ENCODE assay signal across 8 mouse cellular contexts in the genomic region with DNA sequence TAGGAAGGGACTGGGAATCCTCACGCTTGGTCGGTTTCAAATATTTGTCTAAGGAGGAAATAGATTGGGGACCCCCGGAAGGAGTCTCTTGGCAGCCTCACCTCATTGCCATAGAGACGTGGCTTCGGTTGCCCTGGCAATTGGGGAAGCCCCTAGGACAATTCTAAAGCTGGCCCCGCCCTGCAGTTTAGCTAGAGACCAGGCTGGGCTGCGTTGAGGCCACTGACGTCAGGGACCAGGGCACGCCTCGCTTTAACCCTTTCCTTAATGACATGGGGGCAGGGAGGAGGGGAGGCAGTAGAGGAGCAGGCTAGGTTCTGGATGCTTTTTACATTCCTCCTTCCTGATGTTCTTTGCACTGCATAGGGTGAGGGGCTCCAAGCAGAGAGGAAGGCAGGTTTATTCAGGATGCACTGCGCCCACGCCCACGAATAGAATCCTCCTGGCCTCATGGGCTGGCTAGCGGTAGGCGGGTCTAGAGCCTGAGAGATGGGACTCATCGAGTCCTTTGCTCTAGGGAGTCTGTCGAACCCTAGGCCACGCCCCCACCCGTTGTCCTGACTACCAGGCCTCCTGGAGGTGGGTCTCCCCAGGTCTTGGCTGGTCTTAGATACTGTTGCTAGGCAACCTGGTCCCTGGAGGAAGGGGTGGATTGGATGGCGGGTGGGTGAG. TPM values are rescaled to one million over a fixed set of nuclear protein-coding genes. Genes with fewer than 3 reads are reported as not detected.
DNase-seq lines count a peak whose midpoint lies in the region; ATAC-seq and TF ChIP-seq lines count a peak whose summit lies in the region.

No protein-coding gene starts in this region.

- peak overlapping the region; percentile 67 for H3K4me2 ChIP-seq in forebrain, embryonic 12.5 days
- peak overlapping the region; percentile 57 for H3K4me2 ChIP-seq in heart, embryonic 15.5 days
- H3K4me2 ChIP-seq in lung, embryonic 16.5 days (ENCODE audit: low read depth, low read length), result peak overlapping the region; percentile 46

- peaks cover 14% of the 10 kb centered on the region for H3K36me3 ChIP-seq in E14TG2a.4 (ENCODE audit: insufficient read depth, low read length)
- peaks cover 33% of the 10 kb centered on the region for H3K36me3 ChIP-seq in forebrain, embryonic 12.5 days (replicated peaks)
- H3K36me3 ChIP-seq in heart, embryonic 15.5 days, result peaks cover 15% of the 10 kb centered on the region
- H3K36me3 ChIP-seq in lung, embryonic 16.5 days (ENCODE audit: control insufficient read depth, insufficient read depth, low read length), result peaks cover 8% of the 10 kb centered on the region

- H3K27ac ChIP-seq in forebrain, embryonic 12.5 days, result peak overlapping the region; percentile 96
- peak overlapping the region; percentile 62 for H3K27ac ChIP-seq in heart, embryonic 15.5 days
- H3K27ac ChIP-seq in lung, embryonic 16.5 days (ENCODE audit: low read length), result peak overlapping the region; percentile 27; the same call in 1 of the 2 replicates

- H3K27me3 ChIP-seq in E14TG2a.4 (ENCODE audit: insufficient read depth, low read length), result peaks cover 30% of the 10 kb centered on the region
- H3K27me3 ChIP-seq in forebrain, embryonic 12.5 days, result no peaks in the 10 kb centered on the region
- H3K27me3 ChIP-seq in heart, embryonic 15.5 days, result no peaks in the 10 kb centered on the region
- H3K27me3 ChIP-seq in lung, embryonic 16.5 days (ENCODE audit: control insufficient read depth, insufficient read depth, low read depth, low read length), result no peaks in the 10 kb centered on the region

- peak; percentile 95 for ATAC-seq in forebrain, embryonic 12.5 days (ENCODE audit: low FRiP score)
- peak; percentile 74 for ATAC-seq in heart, embryonic 15.5 days (replicated peaks; ENCODE audit: insufficient number of reproducible peaks, insufficient read depth, low FRiP score, low read depth)
- ATAC-seq in lung, embryonic 16.5 days (ENCODE audit: low read depth), result peak; percentile 78

- peak overlapping the region; percentile 57 for H3K9ac ChIP-seq in forebrain, embryonic 12.5 days
- H3K9ac ChIP-seq in heart, embryonic 15.5 days, result no peak overlapping the region
- peak overlapping the region; percentile 14; the same call in 1 of the 2 replicates for H3K9ac ChIP-seq in lung, embryonic 16.5 days (ENCODE audit: low read length)

- DNase-seq in brain, adult 2 months (ENCODE audit: low read depth, low spot score), result peak; percentile 95
- DNase-seq in layer of hippocampus, adult 8-10 months (ENCODE audit: low spot score in 2 of 2), result peak; percentile 81 to 91
- peak; percentile 48 for DNase-seq in ovary, postnatal 14 days (ENCODE audit: low spot score)
- DNase-seq in thymus, postnatal 25 days, result peak; percentile 68

- H3K4me1 ChIP-seq in E14TG2a.4 (replicated peaks; ENCODE audit: low read depth, low read length), result peaks cover 63% of the 10 kb centered on the region
- peaks cover 64% of the 10 kb centered on the region for H3K4me1 ChIP-seq in forebrain, embryonic 12.5 days
- H3K4me1 ChIP-seq in heart, embryonic 15.5 days (replicated peaks), result peaks cover 46% of the 10 kb centered on the region
- peaks cover 37% of the 10 kb centered on the region for H3K4me1 ChIP-seq in lung, embryonic 16.5 days (replicated peaks; ENCODE audit: control insufficient read depth, insufficient read depth, low read length)

- peak overlapping the region; percentile 71 for H3K4me3 ChIP-seq in E14TG2a.4 (replicated peaks; ENCODE audit: low read length)
- peak overlapping the region; percentile 36 for H3K4me3 ChIP-seq in forebrain, embryonic 12.5 days (replicated peaks)
- H3K4me3 ChIP-seq in heart, embryonic 15.5 days, result peak overlapping the region; percentile 32
- H3K4me3 ChIP-seq in lung, embryonic 16.5 days (ENCODE audit: low read length), result peak overlapping the region; percentile 11; the same call in 1 of the 2 replicates

- TF ChIP-seq CTCF in E14TG2a.4 (conservative IDR thresholded peaks at IDR 0.05; ENCODE audit: low read length), result no peak

- 0% methylated on average over 20 of the region's 20 CpGs for WGBS in forebrain, embryonic 12.5 days
- WGBS in heart, embryonic 15.5 days, result 1% methylated on average over 20 of the region's 20 CpGs
- WGBS in lung, embryonic 16.5 days, result under 1% methylated on average over 20 of the region's 20 CpGs

- H3K9me3 ChIP-seq in E14TG2a.4 (ENCODE audit: low read length), result no peaks in the 10 kb centered on the region
- no peaks in the 10 kb centered on the region for H3K9me3 ChIP-seq in forebrain, embryonic 12.5 days
- H3K9me3 ChIP-seq in heart, embryonic 15.5 days (replicated peaks), result no peaks in the 10 kb centered on the region
- no peaks in the 10 kb centered on the region for H3K9me3 ChIP-seq in lung, embryonic 16.5 days (ENCODE audit: control insufficient read depth, low read length)

RNA-seq across cellular contexts. Expression of gene Dlg4, which starts 12.5 kb away (rescaled TPM):
- 20.3 and 24.9 TPM in 2 replicates for polyA plus RNA-seq in forebrain, embryonic 12.5 days (2016; fragmentation: Nextera tagmentation; extraction: Ambion mirVana)
- 4.8 and 5.1 TPM in 2 replicates for polyA plus RNA-seq in heart, embryonic 15.5 days (2015; fragmentation: Nextera tagmentation; extraction: Ambion mirVana)
- 100 to 1,000 TPM; 730 to 858 (median 789) TPM for total RNA-seq in layer of hippocampus, adult 8-10 months (2022)
- polyA plus RNA-seq in lung, embryonic 16.5 days (2015; fragmentation: Nextera tagmentation; extraction: Ambion mirVana), result 5.5 and 7.9 TPM in 2 replicates

RNA-seq across cellular contexts. Expression of gene Acadvl, which starts 14.1 kb away (rescaled TPM):
- polyA plus RNA-seq in forebrain, embryonic 12.5 days (2016; fragmentation: Nextera tagmentation; extraction: Ambion mirVana), result 43.5 and 48.4 TPM in 2 replicates
- 200 and 235 TPM in 2 replicates for polyA plus RNA-seq in heart, embryonic 15.5 days (2015; fragmentation: Nextera tagmentation; extraction: Ambion mirVana)
- 10 to 100 TPM; 60.3 to 69.1 (median 64.8) TPM for total RNA-seq in layer of hippocampus, adult 8-10 months (2022)
- 90.0 and 92.0 TPM in 2 replicates for polyA plus RNA-seq in lung, embryonic 16.5 days (2015; fragmentation: Nextera tagmentation; extraction: Ambion mirVana)

RNA-seq across cellular contexts. Expression of gene Asgr1, which starts 24.6 kb away (rescaled TPM):
- polyA plus RNA-seq in forebrain, embryonic 12.5 days (2016; fragmentation: Nextera tagmentation; extraction: Ambion mirVana), result 0.63 and 0.75 TPM in 2 replicates
- 0.29 TPM in 1 of 2 replicates, not detected in the other for polyA plus RNA-seq in heart, embryonic 15.5 days (2015; fragmentation: Nextera tagmentation; extraction: Ambion mirVana)
- 1 to 10 TPM in 1 of 4 experiments, under 1 TPM in 3; 0.79 to 3.0 (median 0.90) TPM for total RNA-seq in layer of hippocampus, adult 8-10 months (2022)
- 0.18 TPM in 1 of 2 replicates, not detected in the other for polyA plus RNA-seq in lung, embryonic 16.5 days (2015; fragmentation: Nextera tagmentation; extraction: Ambion mirVana)

RNA-seq across cellular contexts. Expression of gene Dvl2, which starts 28.9 kb away (rescaled TPM):
- polyA plus RNA-seq in forebrain, embryonic 12.5 days (2016; fragmentation: Nextera tagmentation; extraction: Ambion mirVana), result 45.2 and 46.6 TPM in 2 replicates
- polyA plus RNA-seq in heart, embryonic 15.5 days (2015; fragmentation: Nextera tagmentation; extraction: Ambion mirVana), result 17.4 and 24.8 TPM in 2 replicates
- total RNA-seq in layer of hippocampus, adult 8-10 months (2022), result 10 to 100 TPM; 35.4 to 54.0 (median 41.6) TPM
- polyA plus RNA-seq in lung, embryonic 16.5 days (2015; fragmentation: Nextera tagmentation; extraction: Ambion mirVana), result 30.1 and 30.7 TPM in 2 replicates

RNA-seq across cellular contexts. Expression of gene Phf23, which starts 33.7 kb away (rescaled TPM):
- polyA plus RNA-seq in forebrain, embryonic 12.5 days (2016; fragmentation: Nextera tagmentation; extraction: Ambion mirVana), result 91.3 and 99.1 TPM in 2 replicates
- polyA plus RNA-seq in heart, embryonic 15.5 days (2015; fragmentation: Nextera tagmentation; extraction: Ambion mirVana), result 38.4 and 42.4 TPM in 2 replicates
- 10 to 100 TPM; 45.2 to 59.7 (median 49.7) TPM for total RNA-seq in layer of hippocampus, adult 8-10 months (2022)
- 58.1 and 59.5 TPM in 2 replicates for polyA plus RNA-seq in lung, embryonic 16.5 days (2015; fragmentation: Nextera tagmentation; extraction: Ambion mirVana)

Comparison
In these comparisons a context has a peak if more than half of its experiments do, and no peak if none do; other contexts are left out.
1. Peak in every context shown above with its lines: DNase-seq, ATAC-seq, H3K4me3 ChIP-seq and H3K27ac ChIP-seq.
2. H3K4me3 ChIP-seq: peak in every context shown above with its lines; median percentile 71 in E14TG2a.4; 36 in forebrain, embryonic 12.5 days; 32 in heart, embryonic 15.5 days; 11 in lung, embryonic 16.5 days.
3. H3K27ac ChIP-seq: peak in every context shown above with its lines; median percentile 96 in forebrain, embryonic 12.5 days; 62 in heart, embryonic 15.5 days; 27 in lung, embryonic 16.5 days.